Mouse (Mus musculus): ENCODE results near the gene Nav2. TPM values are rescaled to one million over a fixed set of nuclear protein-coding genes. Genes with fewer than 3 reads are reported as not detected.

The Nav2 gene
- polyA plus RNA-seq, 1 experiment from 2014 or later, result 7.5 TPM

GRCm38 (mm10) chr7:49301487-49301886 is 393.0 kb downstream of the Nav2 start:
- H3K9me3 ChIP-seq (ENCODE audit: control insufficient read depth, low read length), result no peaks in the 10 kb centered on the region
- H3K9ac ChIP-seq (ENCODE audit: low read length), result no peak overlapping the region
- H3K4me1 ChIP-seq (ENCODE audit: control insufficient read depth, insufficient read depth, low read length), result peaks cover 3% of the 10 kb centered on the region; the same call in 1 of the 2 replicates
- no peak overlapping the region for H3K4me2 ChIP-seq (ENCODE audit: low read depth, severe bottlenecking)
- no peak overlapping the region for H3K27ac ChIP-seq (replicated peaks; ENCODE audit: low read depth, low read length)
- no peaks in the 10 kb centered on the region for H3K36me3 ChIP-seq (ENCODE audit: control insufficient read depth, insufficient read depth, low read length)
- H3K27me3 ChIP-seq (ENCODE audit: control insufficient read depth, insufficient read depth, low read length), result no peaks in the 10 kb centered on the region
- ATAC-seq (ENCODE audit: insufficient number of reproducible peaks, low FRiP score, low TSS enrichment, low read depth), result no peak
- WGBS, result 79% methylated on average over 6 of the region's 6 CpGs
- H3K4me3 ChIP-seq (ENCODE audit: low read depth, low read length), result no peak overlapping the region
- DNase-seq (ENCODE audit: low spot score), result no peak

GRCm38 (mm10) chr7:49303600-49304411 is 395.3 kb downstream of the Nav2 start:
- no peaks in the 10 kb centered on the region for H3K9me3 ChIP-seq (ENCODE audit: control insufficient read depth, low read length)
- under 1% methylated on average over 31 of the region's 31 CpGs for WGBS
- ATAC-seq (ENCODE audit: insufficient number of reproducible peaks, low FRiP score, low TSS enrichment, low read depth), result peak; percentile 61
- peak overlapping the region; percentile 39 for H3K4me3 ChIP-seq (ENCODE audit: low read depth, low read length)
- no peaks in the 10 kb centered on the region for H3K36me3 ChIP-seq (ENCODE audit: control insufficient read depth, insufficient read depth, low read length)
- H3K9ac ChIP-seq (ENCODE audit: low read length), result peak overlapping the region; percentile 47; the same call in 1 of the 2 replicates
- H3K27ac ChIP-seq (replicated peaks; ENCODE audit: low read depth, low read length), result no peak overlapping the region
- H3K4me1 ChIP-seq (ENCODE audit: control insufficient read depth, insufficient read depth, low read length), result peaks cover 3% of the 10 kb centered on the region; the same call in 1 of the 2 replicates
- DNase-seq (ENCODE audit: low spot score), result peak; percentile 57
- no peaks in the 10 kb centered on the region for H3K27me3 ChIP-seq (ENCODE audit: control insufficient read depth, insufficient read depth, low read length)
- H3K4me2 ChIP-seq (ENCODE audit: low read depth, severe bottlenecking), result peak overlapping the region; percentile 87

GRCm38 (mm10) chr7:49307717-49308116 is 399.2 kb downstream of the Nav2 start:
- H3K36me3 ChIP-seq (ENCODE audit: control insufficient read depth, insufficient read depth, low read length), result no peaks in the 10 kb centered on the region
- H3K9ac ChIP-seq (ENCODE audit: low read length), result no peak overlapping the region
- ATAC-seq (ENCODE audit: insufficient number of reproducible peaks, low FRiP score, low TSS enrichment, low read depth) (no peak), DNase-seq (ENCODE audit: low spot score) (peak; percentile 37)
- H3K4me3 ChIP-seq (ENCODE audit: low read depth, low read length), result no peak overlapping the region
- H3K27me3 ChIP-seq (ENCODE audit: control insufficient read depth, insufficient read depth, low read length), result no peaks in the 10 kb centered on the region
- H3K9me3 ChIP-seq (ENCODE audit: control insufficient read depth, low read length), result no peaks in the 10 kb centered on the region; the same call in 1 of the 2 replicates
- peaks cover 3% of the 10 kb centered on the region; the same call in 1 of the 2 replicates for H3K4me1 ChIP-seq (ENCODE audit: control insufficient read depth, insufficient read depth, low read length)
- 84% methylated on average over 6 of the region's 6 CpGs for WGBS
- no peak overlapping the region for H3K4me2 ChIP-seq (ENCODE audit: low read depth, severe bottlenecking)
- no peak overlapping the region for H3K27ac ChIP-seq (replicated peaks; ENCODE audit: low read depth, low read length)

DNA sequence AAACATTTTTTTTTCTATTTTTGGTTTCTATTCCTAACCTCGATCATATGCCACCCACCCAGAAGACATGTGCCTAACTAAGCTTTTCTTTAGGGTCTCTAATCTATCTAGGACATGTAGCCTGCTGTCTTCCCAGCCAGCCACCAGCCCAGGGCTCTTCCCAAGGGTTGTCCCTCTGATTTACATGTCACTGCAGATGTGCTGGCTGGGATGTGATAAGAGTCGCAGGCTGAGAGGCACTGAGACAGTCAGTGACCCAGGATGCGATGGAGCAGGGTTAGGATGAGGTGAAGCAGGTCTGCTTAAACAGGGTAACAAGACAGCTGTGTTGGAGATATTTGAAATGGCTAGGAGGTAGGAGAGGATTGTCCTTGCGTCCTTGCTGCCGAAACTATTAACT is 401.2 kb downstream of the Nav2 start:
- no peaks in the 10 kb centered on the region for H3K27me3 ChIP-seq (ENCODE audit: control insufficient read depth, insufficient read depth, low read length)
- no peak overlapping the region for H3K9ac ChIP-seq (ENCODE audit: low read length)
- 81% methylated on average over 5 of the region's 5 CpGs for WGBS
- H3K4me1 ChIP-seq (ENCODE audit: control insufficient read depth, insufficient read depth, low read length), result peaks cover 2% of the 10 kb centered on the region; the same call in 1 of the 2 replicates
- no peak overlapping the region for H3K4me3 ChIP-seq (ENCODE audit: low read depth, low read length)
- no peak overlapping the region for H3K27ac ChIP-seq (replicated peaks; ENCODE audit: low read depth, low read length)
- no peak for ATAC-seq (ENCODE audit: insufficient number of reproducible peaks, low FRiP score, low TSS enrichment, low read depth)
- no peak for DNase-seq (ENCODE audit: low spot score)
- no peak overlapping the region for H3K4me2 ChIP-seq (ENCODE audit: low read depth, severe bottlenecking)
- no peaks in the 10 kb centered on the region for H3K36me3 ChIP-seq (ENCODE audit: control insufficient read depth, insufficient read depth, low read length)
- H3K9me3 ChIP-seq (ENCODE audit: control insufficient read depth, low read length), result no peaks in the 10 kb centered on the region; the same call in 1 of the 2 replicates

GRCm38 (mm10) chr7:49313945-49314344 is 405.4 kb downstream of the Nav2 start:
- H3K36me3 ChIP-seq (ENCODE audit: control insufficient read depth, insufficient read depth, low read length), result no peaks in the 10 kb centered on the region
- H3K4me2 ChIP-seq (ENCODE audit: low read depth, severe bottlenecking), result no peak overlapping the region
- DNase-seq (ENCODE audit: low spot score), result no peak
- no peak overlapping the region for H3K4me3 ChIP-seq (ENCODE audit: low read depth, low read length)
- H3K9ac ChIP-seq (ENCODE audit: low read length), result no peak overlapping the region
- 84% methylated on average over 7 of the region's 7 CpGs for WGBS
- no peak overlapping the region for H3K27ac ChIP-seq (replicated peaks; ENCODE audit: low read depth, low read length)
- ATAC-seq (ENCODE audit: insufficient number of reproducible peaks, low FRiP score, low TSS enrichment, low read depth), result no peak
- no peaks in the 10 kb centered on the region; the same call in 1 of the 2 replicates for H3K9me3 ChIP-seq (ENCODE audit: control insufficient read depth, low read length)
- no peaks in the 10 kb centered on the region for H3K4me1 ChIP-seq (ENCODE audit: control insufficient read depth, insufficient read depth, low read length)
- H3K27me3 ChIP-seq (ENCODE audit: control insufficient read depth, insufficient read depth, low read length), result no peaks in the 10 kb centered on the region

GRCm38 (mm10) chr7:49315033-49315432 is 406.5 kb downstream of the Nav2 start:
- no peaks in the 10 kb centered on the region for H3K4me1 ChIP-seq (ENCODE audit: control insufficient read depth, insufficient read depth, low read length)
- H3K4me2 ChIP-seq (ENCODE audit: low read depth, severe bottlenecking), result no peak overlapping the region
- WGBS, result 84% methylated on average over 3 of the region's 3 CpGs
- no peaks in the 10 kb centered on the region for H3K27me3 ChIP-seq (ENCODE audit: control insufficient read depth, insufficient read depth, low read length)
- no peak overlapping the region for H3K27ac ChIP-seq (replicated peaks; ENCODE audit: low read depth, low read length)
- DNase-seq (ENCODE audit: low spot score) (no peak), ATAC-seq (ENCODE audit: insufficient number of reproducible peaks, low FRiP score, low TSS enrichment, low read depth) (no peak)
- H3K9me3 ChIP-seq (ENCODE audit: control insufficient read depth, low read length), result no peaks in the 10 kb centered on the region; the same call in 1 of the 2 replicates
- no peak overlapping the region for H3K4me3 ChIP-seq (ENCODE audit: low read depth, low read length)
- no peaks in the 10 kb centered on the region for H3K36me3 ChIP-seq (ENCODE audit: control insufficient read depth, insufficient read depth, low read length)
- no peak overlapping the region for H3K9ac ChIP-seq (ENCODE audit: low read length)

DNA sequence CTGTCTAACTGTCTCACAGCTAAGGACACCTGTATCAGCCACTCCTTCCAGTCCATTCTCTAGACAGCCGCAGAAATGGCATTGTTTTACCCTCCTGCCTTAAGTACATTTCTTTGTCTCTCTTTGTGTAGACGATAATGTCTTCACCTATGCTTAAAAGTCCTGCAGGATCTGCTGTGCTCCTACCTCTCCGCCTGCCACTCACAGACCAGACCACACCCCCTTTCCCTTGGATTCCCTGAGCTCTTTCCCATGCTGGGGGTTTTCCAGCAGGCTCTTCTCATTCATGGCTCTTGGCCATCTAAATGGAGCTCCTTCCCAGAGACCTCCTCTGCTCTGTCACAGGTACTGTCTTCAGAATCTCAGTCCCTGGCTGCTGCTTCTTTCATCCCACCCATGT is 408.1 kb downstream of the Nav2 start:
- Histone ChIP-seq H3K4me2 (ENCODE audit: low read depth, severe bottlenecking) (no peak overlapping the region), H3K27me3 (ENCODE audit: control insufficient read depth, insufficient read depth, low read length) (no peaks in the 10 kb centered on the region), H3K27ac (replicated peaks; ENCODE audit: low read depth, low read length) (no peak overlapping the region), H3K9ac (ENCODE audit: low read length) (no peak overlapping the region), H3K36me3 (ENCODE audit: control insufficient read depth, insufficient read depth, low read length) (no peaks in the 10 kb centered on the region), H3K9me3 (ENCODE audit: control insufficient read depth, low read length) (no peaks in the 10 kb centered on the region; the same call in 1 of the 2 replicates), H3K4me3 (ENCODE audit: low read depth, low read length) (no peak overlapping the region), H3K4me1 (ENCODE audit: control insufficient read depth, insufficient read depth, low read length) (no peaks in the 10 kb centered on the region)
- 84% methylated on average over 3 of the region's 3 CpGs for WGBS
- ATAC-seq (ENCODE audit: insufficient number of reproducible peaks, low FRiP score, low TSS enrichment, low read depth) (no peak), DNase-seq (ENCODE audit: low spot score) (no peak)

- 77% methylated on average over 15 of the region's 15 CpGs for WGBS
- Histone ChIP-seq H3K4me2 (ENCODE audit: low read depth, severe bottlenecking) (no peak overlapping the region), H3K4me3 (ENCODE audit: low read depth, low read length) (no peak overlapping the region), H3K9ac (ENCODE audit: low read length) (no peak overlapping the region), H3K9me3 (ENCODE audit: control insufficient read depth, low read length) (no peaks in the 10 kb centered on the region), H3K27me3 (ENCODE audit: control insufficient read depth, insufficient read depth, low read length) (no peaks in the 10 kb centered on the region), H3K4me1 (ENCODE audit: control insufficient read depth, insufficient read depth, low read length) (no peaks in the 10 kb centered on the region), H3K36me3 (ENCODE audit: control insufficient read depth, insufficient read depth, low read length) (no peaks in the 10 kb centered on the region), H3K27ac (replicated peaks; ENCODE audit: low read depth, low read length) (no peak overlapping the region)
- no peak for ATAC-seq (ENCODE audit: insufficient number of reproducible peaks, low FRiP score, low TSS enrichment, low read depth)
- no peak for DNase-seq (ENCODE audit: low spot score)
Measured at GRCm38 (mm10) chr7:49318183-49318897, 409.8 kb downstream of the Nav2 start.
